Mouse (Mus musculus): Measurements from ENCODE around the gene Oprd1.

- no peak for TF ChIP-seq POLR2A (IDR thresholded peaks at IDR 0.05; ENCODE audit: control insufficient read depth, low read depth, low read length)
- no peak for TF ChIP-seq CTCF (IDR thresholded peaks at IDR 0.05; ENCODE audit: control insufficient read depth, insufficient read depth, insufficient replicate concordance, low read depth, low read length)
Measured at GRCm38 (mm10) chr4:132133920-132134319, 10.4 kb downstream of the Oprd1 start.

Measured in testis, adult 2 months (tissue).